Mouse (Mus musculus) thymus, postnatal 36 days (tissue): ENCODE results near the gene Rfx8.

Experiments used
- DNase-seq, 2 experiments: peaks; one replicate each; pipeline ENCODE4 v3.0.0; 2022; ENCODE audit warnings: mixed read lengths in 2 of 2

Gene Rfx8

GRCm38 (mm10) chr1:39720632-39721350 lies at the start of gene Rfx8:
Rfx8 (minus strand) TSS chr1:39720997.
- DNase-seq, result no peak

DNA sequence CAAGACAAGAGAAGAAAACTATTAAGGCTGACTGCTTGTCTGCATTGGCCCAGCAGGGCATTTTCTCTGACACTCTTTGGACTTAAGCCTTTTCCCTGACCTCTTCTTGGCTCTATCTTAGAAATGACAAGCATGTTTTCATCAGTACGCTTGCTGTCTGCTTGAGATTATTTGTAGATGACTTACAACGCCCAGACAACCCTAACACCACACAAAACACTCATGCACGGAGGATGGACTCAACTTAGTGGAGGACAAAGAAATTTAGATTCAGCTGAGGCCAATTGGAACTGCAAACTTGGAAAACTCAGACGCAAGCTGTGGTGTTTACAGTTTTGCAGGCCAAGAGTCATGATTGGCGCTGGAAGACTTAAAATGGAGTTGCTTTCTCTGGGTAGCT lies 49.6 kb upstream of the Rfx8 start:
- DNase-seq, result no peak

- no peak for DNase-seq
These were observed 47.2 kb upstream of the Rfx8 start for GRCm38 (mm10) chr1:39768017-39768416.

DNA sequence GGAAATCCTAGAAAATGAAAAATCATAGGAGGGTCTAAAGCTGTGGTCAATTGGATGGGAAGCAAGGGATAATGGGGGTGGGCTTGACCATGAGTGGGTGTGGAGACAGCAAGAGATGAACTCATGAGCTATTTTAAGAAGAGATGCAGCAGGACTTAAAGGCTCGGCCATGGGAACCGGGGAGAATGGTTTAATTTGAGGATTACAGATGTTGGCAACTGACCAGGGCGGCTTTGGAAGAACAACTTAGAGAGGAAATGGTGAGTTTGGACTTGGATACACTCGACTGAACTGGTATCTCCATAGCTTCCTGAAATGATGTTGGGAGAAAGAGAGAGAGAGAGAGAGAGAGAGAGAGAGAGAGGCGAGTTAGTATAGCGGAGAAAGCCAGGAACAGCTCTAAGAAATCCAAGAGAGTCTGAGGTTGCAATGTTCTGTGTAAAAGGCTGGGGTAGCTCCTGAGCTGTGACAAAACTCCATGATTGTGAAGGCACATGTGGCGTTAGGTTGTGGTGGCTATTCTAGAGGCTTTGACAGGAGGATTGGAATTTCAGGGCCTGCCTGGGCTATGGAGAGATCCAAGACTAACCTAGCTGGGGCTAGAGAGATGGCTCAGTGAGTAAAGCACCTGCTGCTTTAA lies 45.2 kb upstream of the Rfx8 start:
- DNase-seq, result no peak

DNA sequence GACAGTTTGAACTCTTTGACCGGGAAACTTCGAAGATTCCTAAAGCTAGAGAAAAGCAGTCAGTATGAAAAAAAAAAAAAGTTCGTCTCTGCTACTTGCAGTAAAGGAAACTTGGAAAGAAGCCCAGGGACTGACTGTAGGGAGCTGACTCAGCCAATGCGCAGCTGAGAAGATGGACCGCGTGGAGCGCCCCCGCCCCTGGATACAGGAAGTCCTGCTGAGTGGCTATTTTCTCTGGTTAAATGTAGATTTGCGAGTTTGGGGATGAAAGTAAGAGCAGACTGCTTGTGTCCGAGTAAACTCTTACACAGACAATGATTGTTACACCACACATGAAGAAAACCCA lies 41.2 kb upstream of the Rfx8 start:
- peak; percentile 37 to 55 for DNase-seq

- peak; percentile 56 to 68 for DNase-seq
These were observed 40.6 kb upstream of the Rfx8 start for GRCm38 (mm10) chr1:39761211-39762024.

GRCm38 (mm10) chr1:39760181-39760715 lies 39.5 kb upstream of the Rfx8 start:
- DNase-seq, result no peak

GRCm38 (mm10) chr1:39759231-39760175 lies 38.7 kb upstream of the Rfx8 start:
- DNase-seq, result no peak

DNA sequence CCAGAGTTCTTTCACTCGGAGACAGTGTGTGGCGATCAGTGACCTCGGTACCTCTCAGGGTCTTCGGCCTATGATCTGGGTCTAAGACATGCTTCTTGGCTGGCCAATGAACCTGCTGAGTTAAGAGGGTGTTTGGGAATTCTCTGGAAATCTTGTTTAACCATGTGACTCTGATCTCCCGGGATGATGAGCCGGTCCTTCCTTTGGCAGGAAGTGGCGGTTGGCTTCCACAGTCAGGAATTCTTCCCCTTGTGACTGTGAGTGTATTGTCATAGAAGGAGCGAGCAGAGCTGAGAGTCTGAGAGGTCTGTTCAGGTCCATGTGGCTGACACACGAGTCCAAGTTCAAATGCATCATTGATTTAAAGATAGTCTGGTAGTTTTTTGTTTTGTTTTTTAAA lies 37.4 kb upstream of the Rfx8 start:
- no peak for DNase-seq

DNA sequence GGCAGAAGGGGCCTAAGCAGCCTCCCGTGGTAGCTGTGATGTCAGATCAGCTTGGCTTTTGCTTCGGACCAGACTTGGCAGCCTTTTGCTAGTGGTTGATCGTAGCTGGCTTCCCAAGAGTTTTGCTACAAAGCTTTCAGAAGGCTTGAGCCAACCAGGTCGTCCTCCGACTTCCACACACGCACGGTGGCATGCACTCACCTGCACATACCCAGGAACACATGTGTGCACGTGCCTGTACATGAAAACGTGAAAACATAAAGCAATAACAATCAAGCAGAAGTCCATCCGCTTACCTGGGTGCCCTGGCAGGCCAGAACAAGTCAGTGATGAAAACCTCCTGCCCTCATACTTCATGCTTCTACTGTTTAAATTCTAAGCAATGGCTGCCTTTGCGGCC lies 36.2 kb upstream of the Rfx8 start:
- no peak for DNase-seq

DNA sequence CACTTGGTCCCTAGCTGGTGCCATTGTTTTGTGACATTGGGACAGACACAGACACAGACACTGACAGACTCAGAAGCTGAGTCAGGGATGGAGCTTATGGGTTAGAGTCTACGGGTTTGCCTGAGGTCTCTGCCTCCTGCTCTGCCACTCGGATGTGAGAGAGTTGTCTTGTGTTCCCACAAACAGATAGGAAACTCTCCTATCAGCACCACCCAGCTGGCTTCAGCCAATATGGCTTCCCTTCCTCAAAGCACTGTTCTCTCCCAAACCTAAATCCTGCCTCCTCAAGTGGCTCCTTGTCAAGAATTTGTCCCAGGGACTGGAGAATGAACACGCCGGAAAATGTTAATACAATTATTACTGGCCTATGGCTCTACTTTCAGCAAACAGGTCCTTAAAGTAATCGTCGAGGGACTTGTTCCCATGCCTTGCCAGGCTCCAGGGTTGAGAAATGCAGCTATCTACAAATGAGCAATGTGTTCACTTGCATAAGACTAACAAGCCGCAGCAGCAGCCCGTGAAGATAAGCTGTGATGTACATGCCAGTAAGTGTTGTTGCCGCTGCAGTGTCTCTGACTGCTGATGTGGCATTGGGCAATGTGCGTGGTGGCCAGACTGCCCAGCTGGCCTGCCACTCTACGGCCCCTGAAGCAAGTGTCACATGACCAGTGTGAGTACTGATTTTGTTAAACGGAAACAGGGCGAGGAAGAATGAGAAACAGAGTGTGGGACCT lies 33.6 kb upstream of the Rfx8 start:
- DNase-seq, result no peak

DNA sequence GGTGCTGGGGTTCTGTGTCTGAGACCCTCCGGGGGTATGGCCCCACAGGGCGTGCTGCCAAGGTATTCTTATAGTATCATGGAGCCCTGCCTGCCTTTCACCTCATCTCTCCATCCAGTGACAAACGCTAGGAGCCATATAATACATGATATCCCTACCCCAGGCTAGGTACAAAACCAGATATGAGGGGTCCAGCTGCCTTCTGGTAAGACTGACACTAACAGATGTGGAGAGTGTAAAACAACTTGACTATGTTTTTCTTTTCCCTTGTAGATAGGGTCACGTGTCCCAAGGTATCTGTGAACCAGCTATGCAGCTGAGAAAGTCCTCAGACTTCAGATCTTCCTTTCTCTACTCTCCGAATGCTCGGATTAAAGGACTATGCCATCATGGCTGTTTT lies 30.7 kb upstream of the Rfx8 start:
- DNase-seq, result no peak

GRCm38 (mm10) chr1:39749664-39750063 lies 28.9 kb upstream of the Rfx8 start:
- peak; percentile 44 to 67 for DNase-seq

DNA sequence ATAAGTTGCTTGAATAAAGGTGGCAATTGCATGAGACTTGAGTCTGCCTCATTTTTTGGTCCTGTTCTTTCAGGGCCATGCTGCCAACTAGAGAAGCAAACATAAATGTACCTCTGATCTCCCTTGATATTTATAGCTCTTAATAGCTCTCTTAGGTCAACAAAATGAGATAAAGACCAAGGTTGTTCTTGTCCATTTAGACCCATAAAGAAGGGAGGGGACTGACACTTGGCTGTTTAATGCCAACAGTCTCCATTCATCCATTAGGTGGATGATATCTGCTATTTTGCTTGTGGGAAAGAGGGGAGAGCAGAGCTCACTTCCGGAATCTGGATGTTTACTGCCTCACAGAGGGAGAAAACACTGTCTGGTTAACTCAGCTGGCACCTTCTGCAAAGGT lies 28.4 kb upstream of the Rfx8 start:
- no peak for DNase-seq

DNA sequence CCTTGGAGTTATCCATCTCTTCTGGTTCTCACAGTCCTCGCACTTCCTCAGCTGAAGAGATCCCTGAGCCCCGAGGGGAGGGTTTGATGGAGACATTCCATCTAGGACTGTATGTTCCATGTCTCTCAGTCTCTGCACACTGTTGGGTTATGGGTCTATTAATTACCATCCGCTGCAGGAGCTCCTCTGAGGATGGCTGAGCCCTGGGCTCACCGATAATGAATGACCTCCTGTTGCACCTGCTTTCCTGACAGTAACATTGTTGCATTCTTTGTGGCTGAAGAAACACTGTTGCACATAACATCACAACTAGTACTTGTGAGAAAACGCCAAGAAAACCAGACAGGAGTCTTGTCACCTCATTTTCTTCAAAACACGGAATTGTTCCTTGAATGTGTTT lies 27.9 kb upstream of the Rfx8 start:
- DNase-seq, result no peak

DNA sequence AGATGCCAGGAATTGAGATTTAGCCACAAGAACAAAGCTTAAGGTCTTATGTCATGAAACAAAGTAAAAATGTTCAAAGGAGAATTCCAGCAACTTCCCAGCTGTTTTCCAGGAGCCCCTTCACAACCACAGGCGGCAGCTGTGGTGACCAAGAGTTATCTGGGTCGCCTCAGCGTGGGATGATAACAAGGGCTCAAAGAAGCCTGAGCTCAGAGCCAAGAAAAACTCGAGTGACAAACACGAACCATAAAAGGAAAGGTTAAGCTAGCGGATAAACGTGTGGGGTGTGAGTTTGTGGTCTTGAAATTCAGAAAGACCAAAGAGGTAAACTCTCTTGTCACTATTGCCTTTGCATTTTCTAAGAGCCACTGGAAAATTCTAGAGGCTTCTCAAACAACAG lies 25.7 kb upstream of the Rfx8 start:
- DNase-seq, result no peak

DNA sequence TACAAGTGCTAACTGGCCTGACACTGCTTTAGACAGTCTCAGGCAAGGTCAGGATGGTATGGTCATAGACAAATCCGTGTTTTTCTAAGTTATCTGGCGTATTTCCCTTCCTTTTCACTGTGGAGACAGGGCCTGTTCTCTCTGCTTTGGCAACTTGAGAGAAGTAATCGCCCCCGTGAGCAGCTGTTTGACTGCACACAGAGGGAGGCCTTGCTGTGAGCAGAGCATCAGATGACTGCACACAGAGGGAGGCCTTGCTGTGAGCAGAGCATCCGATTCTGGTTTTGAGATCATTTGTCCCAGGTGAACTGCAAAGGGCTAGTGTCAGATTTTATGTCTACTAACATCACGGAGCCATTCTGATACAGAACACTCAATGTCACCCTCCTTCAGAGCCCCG lies 20.2 kb upstream of the Rfx8 start:
- no peak for DNase-seq

- no peak for DNase-seq
These were observed 19.2 kb upstream of the Rfx8 start for GRCm38 (mm10) chr1:39740002-39740401.

DNA sequence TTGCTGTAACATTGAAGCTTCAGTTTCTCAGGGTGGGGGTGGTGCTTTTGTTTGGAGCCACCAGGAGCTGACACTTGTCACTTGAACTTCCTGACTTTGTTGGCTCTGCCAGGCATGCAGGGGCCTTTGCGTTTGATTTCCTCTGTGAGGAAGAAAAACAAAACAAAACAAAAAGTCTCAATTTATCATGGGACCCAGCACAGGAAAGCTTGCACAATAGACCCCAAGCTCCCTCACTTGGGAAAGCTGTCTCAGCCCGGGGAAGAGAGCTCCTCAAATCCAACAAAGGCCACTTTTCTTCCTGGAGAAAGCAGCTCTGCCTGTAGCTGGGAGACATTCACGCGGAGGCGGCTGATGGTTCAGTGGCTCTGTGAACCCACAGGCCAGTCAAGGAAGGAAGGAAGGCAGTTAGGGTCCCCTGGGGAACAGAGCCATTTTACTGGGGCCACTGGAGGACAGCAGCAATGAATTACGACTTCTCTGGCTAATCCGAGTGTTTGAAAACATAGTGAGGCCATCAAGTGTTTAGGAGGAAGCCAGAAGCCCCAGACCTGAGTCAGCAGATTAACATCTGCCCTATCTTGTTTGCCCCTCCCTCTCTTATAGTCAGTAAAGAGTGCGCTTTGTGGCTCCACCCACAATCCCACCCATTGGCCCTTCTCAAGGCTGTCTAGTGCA lies 15.3 kb upstream of the Rfx8 start:
- DNase-seq, result peak; percentile 59 to 78

GRCm38 (mm10) chr1:39735493-39735892 lies 14.7 kb upstream of the Rfx8 start:
- DNase-seq, result peak in 1 of 2 experiments; percentile 23

- no peak for DNase-seq
These were observed 14.1 kb upstream of the Rfx8 start for GRCm38 (mm10) chr1:39734881-39735280.
